8 mouse cellular contexts compared by ENCODE assay signal in the genomic region with DNA sequence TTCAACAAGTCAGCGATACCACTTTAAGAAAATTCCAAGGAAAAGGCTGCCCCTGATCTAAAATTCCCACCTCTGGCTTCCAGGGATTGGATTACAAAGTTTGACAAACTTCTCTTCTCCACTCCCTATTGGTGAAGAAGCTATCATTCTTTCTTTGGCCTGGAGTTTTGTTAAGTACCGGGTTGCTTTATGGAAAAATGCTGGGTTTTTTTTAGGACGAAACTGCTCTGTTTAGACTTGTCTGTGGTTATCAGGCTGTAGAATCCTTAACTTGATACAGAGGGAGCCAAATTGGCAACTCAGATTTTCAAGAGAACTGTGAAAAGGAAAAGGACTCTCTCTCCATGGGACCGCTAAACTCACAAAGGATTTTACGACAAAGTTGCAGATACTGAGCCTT. TPM values are rescaled to one million over a fixed set of nuclear protein-coding genes. Genes with fewer than 3 reads are reported as not detected.
DNase-seq lines count a peak whose midpoint lies in the region; ATAC-seq and TF ChIP-seq lines count a peak whose summit lies in the region.

A gene (plus strand): TSS at position 134 of the 400 bp plus-strand sequence.

- H3K9me3 ChIP-seq in forebrain, embryonic 10.5 days: no peaks in the 10 kb centered on the region
- H3K9me3 ChIP-seq in liver, embryonic 12.5 days (replicated peaks): no peaks in the 10 kb centered on the region

- H3K36me3 ChIP-seq in forebrain, embryonic 10.5 days (replicated peaks): no peaks in the 10 kb centered on the region
- H3K36me3 ChIP-seq in liver, embryonic 12.5 days: no peaks in the 10 kb centered on the region
- no peaks in the 10 kb centered on the region for H3K36me3 ChIP-seq in small intestine, adult 2 months (ENCODE audit: control insufficient read depth, insufficient read depth, low read length)

- no peaks in the 10 kb centered on the region for H3K27me3 ChIP-seq in forebrain, embryonic 10.5 days (ENCODE audit: poor library complexity, severe bottlenecking)
- H3K27me3 ChIP-seq in liver, embryonic 12.5 days (replicated peaks): no peaks in the 10 kb centered on the region
- H3K27me3 ChIP-seq in small intestine, adult 2 months (ENCODE audit: control insufficient read depth, insufficient read depth, low read length): no peaks in the 10 kb centered on the region

- intact Hi-C loops in heart, postnatal 10 days (cut with DNase I): no loop called here

- 2% methylated on average over 5 of the region's 5 CpGs for WGBS in forebrain, embryonic 10.5 days
- WGBS in liver, embryonic 12.5 days (ENCODE audit: insufficient replicate concordance): 32% methylated on average over 5 of the region's 5 CpGs
- 10% methylated on average over 5 of the region's 5 CpGs for WGBS in small intestine, adult 2 months

- H3K9ac ChIP-seq in liver, embryonic 12.5 days: peak within 1 kb of the TSS; percentile 86

- no peak for DNase-seq in thymus, postnatal 0 days (ENCODE audit: low spot score)
- DNase-seq in thymus, postnatal 4 days: no peak
- DNase-seq in forebrain, embryonic 10.5 days (ENCODE audit: extremely low spot score, low spot score): no peak
- DNase-seq in heart, postnatal 10 days: peak; percentile 55 to 59
- DNase-seq in thymus, postnatal 14 days: no peak

- TF ChIP-seq CTCF in small intestine, adult 2 months (IDR thresholded peaks at IDR 0.05; ENCODE audit: extremely low read depth, insufficient read length, insufficient replicate concordance, low read depth, low read length): no peak

- H3K4me1 ChIP-seq in forebrain, embryonic 10.5 days: peaks cover 53% of the 10 kb centered on the region
- peaks cover 21% of the 10 kb centered on the region for H3K4me1 ChIP-seq in liver, embryonic 12.5 days
- no peaks in the 10 kb centered on the region for H3K4me1 ChIP-seq in small intestine, adult 2 months (ENCODE audit: control insufficient read depth, insufficient read depth, insufficient read length, low read length)

- no peak for ATAC-seq in liver, embryonic 12.5 days
- ATAC-seq in activated CD4-positive, CD25-positive, alpha-beta regulatory T cell, adult 4 months: no peak

- peak within 1 kb of the TSS; percentile 90 for H3K27ac ChIP-seq in forebrain, embryonic 10.5 days
- peak within 1 kb of the TSS; percentile 81; the same call in 1 of the 2 replicates for H3K27ac ChIP-seq in liver, embryonic 12.5 days
- peak within 1 kb of the TSS; percentile 67 for H3K27ac ChIP-seq in small intestine, adult 2 months (ENCODE audit: insufficient read depth, low read depth, low read length)

- H3K4me2 ChIP-seq in liver, embryonic 12.5 days: peak within 1 kb of the TSS; percentile 86

- H3K4me3 ChIP-seq in forebrain, embryonic 10.5 days: peak within 1 kb of the TSS; percentile 79
- H3K4me3 ChIP-seq in liver, embryonic 12.5 days: peak within 1 kb of the TSS; percentile 71
- H3K4me3 ChIP-seq in small intestine, adult 2 months (ENCODE audit: low read depth, low read length): peak within 1 kb of the TSS; percentile 15; the same call in 1 of the 2 replicates

- TF ChIP-seq POLR2A in small intestine, adult 2 months (IDR thresholded peaks at IDR 0.05; ENCODE audit: low read depth, low read length): no peak

RNA-seq across cellular contexts. Expression of the gene that starts here (rescaled TPM):
- polyA plus RNA-seq in thymus, postnatal 0 days (2015; fragmentation: Nextera tagmentation; extraction: Ambion mirVana): 14.7 and 16.1 TPM in 2 replicates
- 33.9 and 36.0 TPM in 2 replicates for polyA plus RNA-seq in forebrain, embryonic 10.5 days (2016; fragmentation: Nextera tagmentation; extraction: Ambion mirVana)
- total RNA-seq in heart, postnatal 10 days (2021): 10 to 100 TPM; 29.4 to 32.9 TPM
- 4.3 and 5.4 TPM in 2 replicates for polyA plus RNA-seq in liver, embryonic 12.5 days (2016; fragmentation: Nextera tagmentation; extraction: Ambion mirVana)
- polyA plus RNA-seq in small intestine, adult 2 months (2012; rRNA removed): 2.2 and 2.8 TPM in 2 replicates
- polyA plus RNA-seq in activated CD4-positive, CD25-positive, alpha-beta regulatory T cell, adult 4 months (2017; shearing (Covaris generic)): 1 to 10 TPM in 1 of 2 experiments, under 1 TPM in 1; 0.64 to 1.8 TPM

Comparison
In these comparisons a context has a peak if more than half of its experiments do, and no peak if none do; other contexts are left out.
1. DNase-seq: peak in heart, postnatal 10 days (2 of 2); none in thymus, postnatal 0 days (single experiment), thymus, postnatal 4 days (single experiment), forebrain, embryonic 10.5 days (single experiment) and thymus, postnatal 14 days (single experiment).
2. H3K4me3 ChIP-seq: peak in every context shown above with its lines; median percentile 79 in forebrain, embryonic 10.5 days; 71 in liver, embryonic 12.5 days; 15 in small intestine, adult 2 months.
3. Peak in every context shown above with its lines, with median percentiles within 50 percentile points of each other: H3K27ac ChIP-seq.